Mouse (Mus musculus): Measurements from ENCODE around the gene Mlst8.
A peak's percentile ranks its signal among the peaks of the same experiment; 100 is the strongest.

Gene Mlst8

GRCm38 (mm10) chr17:24489265-24490030, 10.6 kb upstream of the Mlst8 start:
- DNase-seq (ENCODE audit: low spot score in 2 of 2), result no peak

DNA sequence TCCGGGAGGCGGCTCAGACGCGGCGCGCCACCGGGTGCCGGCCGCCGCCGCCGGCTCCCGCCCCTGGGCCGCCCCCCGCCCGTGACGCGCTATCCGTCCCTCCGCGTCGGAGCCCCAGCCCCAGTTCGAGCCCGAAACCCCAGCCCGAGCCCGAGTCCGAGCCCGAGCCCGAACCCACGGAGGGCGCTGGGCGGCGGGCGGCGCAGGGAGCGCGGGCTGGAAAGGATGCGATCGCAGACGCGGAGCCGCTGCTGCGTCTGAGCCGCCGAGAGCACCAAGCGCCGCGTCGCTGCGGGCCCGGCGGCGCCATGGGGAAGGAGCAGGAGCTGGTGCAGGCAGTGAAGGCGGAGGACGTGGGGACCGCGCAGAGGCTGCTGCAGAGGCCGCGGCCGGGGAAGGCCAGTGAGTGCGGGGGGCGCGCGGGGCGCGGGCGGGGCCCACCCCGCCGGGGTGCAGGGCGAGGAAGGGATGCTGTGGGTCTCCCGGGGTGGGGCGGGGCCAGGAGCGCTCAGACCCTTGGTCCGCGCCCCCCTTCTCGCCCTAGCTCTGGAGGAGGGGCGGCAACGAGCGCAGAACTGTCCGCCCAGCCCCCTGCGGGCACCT, 9.9 kb upstream of the Mlst8 start:
- no peak for DNase-seq (ENCODE audit: low spot score in 2 of 2)

GRCm38 (mm10) chr17:24488186-24488661, 9.3 kb upstream of the Mlst8 start, which contains the start of gene Caskin1:
Gene Caskin1, plus strand, starts transcription at chr17:24488601.
- no peak for DNase-seq (ENCODE audit: low spot score in 2 of 2)

- no peak for DNase-seq (ENCODE audit: low spot score in 2 of 2)
Measured at GRCm38 (mm10) chr17:24485090-24485860, 6.4 kb upstream of the Mlst8 start.

- no peak for DNase-seq (ENCODE audit: low spot score in 2 of 2)
Measured at GRCm38 (mm10) chr17:24483495-24483894, 4.6 kb upstream of the Mlst8 start.

GRCm38 (mm10) chr17:24481027-24481815, 2.3 kb upstream of the Mlst8 start:
- no peak for DNase-seq (ENCODE audit: low spot score in 2 of 2)

GRCm38 (mm10) chr17:24480201-24480826, 1.4 kb upstream of the Mlst8 start:
- no peak for DNase-seq (ENCODE audit: low spot score in 2 of 2)

DNA sequence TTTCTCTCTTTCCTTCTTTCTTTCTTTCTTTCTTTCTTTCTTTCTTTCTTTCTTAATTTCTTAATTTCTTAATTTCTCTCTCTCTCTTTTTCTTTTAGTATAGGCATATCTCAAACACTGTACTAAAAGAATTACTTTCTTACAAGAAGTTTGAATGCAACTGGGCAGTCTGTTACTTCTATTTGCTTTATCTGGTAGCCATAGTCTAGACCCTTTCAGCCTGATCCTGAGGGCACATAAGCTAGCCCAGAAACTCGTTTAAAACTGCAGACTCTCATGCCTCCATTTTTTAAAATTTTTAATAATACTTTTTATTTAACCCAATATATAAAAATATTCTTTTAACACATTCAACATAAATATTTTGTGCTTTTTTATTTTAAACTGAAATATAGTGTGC, 553 bp upstream of the Mlst8 start:
- DNase-seq (ENCODE audit: low spot score in 2 of 2), result no peak

- DNase-seq (ENCODE audit: low spot score in 2 of 2), result no peak
Measured at GRCm38 (mm10) chr17:24477985-24478600, 785 bp downstream of the Mlst8 start.

DNA sequence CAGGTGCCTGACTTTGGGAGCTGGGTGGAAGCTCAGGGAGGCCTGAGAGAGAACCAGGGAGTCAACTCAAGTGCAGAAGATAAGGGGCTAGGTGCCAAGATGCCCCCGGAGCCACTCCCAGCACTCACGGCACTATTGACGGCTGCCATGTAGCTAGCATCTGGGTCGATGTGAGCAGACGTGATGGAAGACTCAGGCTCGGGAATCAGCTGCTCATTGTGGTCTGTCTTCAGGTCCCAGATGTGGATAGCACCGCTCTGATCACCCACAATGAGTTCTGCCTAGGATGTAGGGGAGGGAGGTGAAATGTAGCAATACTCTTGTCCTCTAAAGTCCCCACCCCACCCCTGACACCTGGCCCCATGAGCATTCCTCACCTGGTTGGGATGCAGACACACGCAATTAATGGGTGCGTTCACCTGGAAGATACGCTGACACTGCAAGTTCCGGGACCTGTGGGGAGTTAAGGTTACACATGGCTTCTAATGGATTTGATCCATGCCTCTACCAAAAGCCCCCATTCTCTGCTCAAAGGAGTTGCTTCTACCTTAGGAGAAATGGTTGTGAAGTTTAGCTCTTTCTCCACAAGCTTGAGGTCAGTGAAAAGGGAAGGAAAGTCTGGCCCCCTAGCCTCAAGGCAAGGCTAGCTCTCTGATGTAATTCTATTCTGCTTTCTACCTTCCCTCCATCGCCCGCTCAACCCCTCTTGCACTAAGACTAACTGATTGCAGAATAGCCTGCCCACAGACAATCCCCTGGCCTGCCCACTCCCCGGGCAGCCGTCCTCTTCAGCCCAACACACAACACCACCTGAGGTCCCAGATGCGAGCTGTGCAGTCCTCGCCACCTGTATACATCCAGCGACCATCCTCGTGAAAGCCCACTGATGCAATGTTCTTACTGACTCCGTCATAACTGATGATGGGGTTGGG, 1.6 kb downstream of the Mlst8 start:
- no peak for DNase-seq (ENCODE audit: low spot score in 2 of 2)

GRCm38 (mm10) chr17:24476022-24476776, 2.7 kb downstream of the Mlst8 start:
- DNase-seq (ENCODE audit: low spot score in 2 of 2), result no peak

DNA sequence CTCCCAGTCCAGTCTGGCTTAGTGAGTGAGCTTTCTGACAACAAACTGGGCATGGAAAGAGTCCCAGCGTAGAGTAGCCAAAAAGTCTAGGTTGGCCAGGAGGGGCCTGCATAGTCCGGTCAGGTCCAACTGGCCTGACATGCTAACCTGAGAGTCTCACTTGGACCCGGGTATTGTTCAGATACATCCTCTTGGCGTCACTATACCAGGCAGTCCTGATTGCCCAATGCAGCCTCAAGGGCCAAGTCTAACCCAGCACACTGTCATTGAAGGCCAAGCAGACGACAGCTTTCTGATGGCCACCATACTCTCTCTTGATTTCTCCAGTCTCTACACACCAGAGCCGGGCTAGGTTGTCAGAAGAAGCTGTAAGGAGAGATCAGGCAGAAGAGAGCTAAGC, 3.3 kb downstream of the Mlst8 start:
- DNase-seq (ENCODE audit: low spot score in 2 of 2), result no peak

DNA sequence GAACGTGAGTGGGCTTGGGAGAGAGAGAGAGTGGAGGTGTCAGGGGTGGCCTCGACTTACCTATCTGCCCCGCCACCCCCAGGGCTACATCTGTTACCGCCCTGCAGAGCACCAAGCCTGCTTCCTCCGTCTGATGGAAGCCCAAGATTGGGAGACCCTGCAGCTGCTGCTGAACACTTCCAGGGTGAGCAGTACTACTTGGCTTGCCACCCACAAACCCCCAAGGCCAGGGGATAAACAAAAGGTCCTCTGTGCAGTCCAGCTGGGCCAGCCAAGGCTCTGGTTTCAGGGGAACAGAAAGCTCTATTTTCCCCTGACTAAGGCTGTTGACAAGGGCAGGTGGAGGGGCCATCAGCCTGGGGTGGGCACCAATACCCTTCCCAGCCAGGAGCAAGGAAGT, 4.3 kb downstream of the Mlst8 start:
- no peak for DNase-seq (ENCODE audit: low spot score in 2 of 2)

DNA sequence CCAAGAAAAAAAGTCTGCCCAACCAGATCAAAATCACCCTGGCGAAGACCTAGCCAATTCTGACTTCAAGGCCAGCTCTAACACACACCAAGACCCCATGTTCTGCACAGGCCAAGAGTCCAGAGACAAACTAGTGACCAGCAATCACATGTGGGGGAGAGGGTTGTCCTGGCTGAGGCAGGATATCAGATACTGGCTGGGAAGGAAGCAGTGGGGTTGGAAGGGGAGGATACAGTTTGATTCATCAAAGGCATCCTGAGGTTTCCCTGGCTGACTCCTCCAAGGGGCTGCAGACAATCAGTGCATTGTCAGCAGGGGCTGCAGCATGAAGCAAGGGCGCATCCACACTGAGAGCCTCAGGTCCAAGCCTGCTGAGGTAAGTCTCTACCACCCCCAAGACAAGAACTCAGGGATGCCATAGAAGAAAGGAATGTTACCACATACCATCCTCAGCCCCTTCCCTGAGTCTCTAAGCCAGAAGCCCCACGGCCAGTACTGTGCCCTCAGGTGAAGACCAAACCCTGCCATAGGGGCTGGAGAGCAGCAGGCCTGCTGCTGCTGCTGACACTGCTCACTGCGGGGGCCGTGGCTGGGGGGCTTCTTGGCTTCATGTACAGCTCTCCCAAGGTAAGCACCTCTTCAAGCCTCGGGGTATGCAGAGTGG, 5.1 kb downstream of the Mlst8 start, which contains the start of gene Bricd5:
Gene Bricd5 (plus strand): TSS at position 273 of the 664 bp plus-strand sequence.
- DNase-seq (ENCODE audit: low spot score in 2 of 2), result no peak

DNA sequence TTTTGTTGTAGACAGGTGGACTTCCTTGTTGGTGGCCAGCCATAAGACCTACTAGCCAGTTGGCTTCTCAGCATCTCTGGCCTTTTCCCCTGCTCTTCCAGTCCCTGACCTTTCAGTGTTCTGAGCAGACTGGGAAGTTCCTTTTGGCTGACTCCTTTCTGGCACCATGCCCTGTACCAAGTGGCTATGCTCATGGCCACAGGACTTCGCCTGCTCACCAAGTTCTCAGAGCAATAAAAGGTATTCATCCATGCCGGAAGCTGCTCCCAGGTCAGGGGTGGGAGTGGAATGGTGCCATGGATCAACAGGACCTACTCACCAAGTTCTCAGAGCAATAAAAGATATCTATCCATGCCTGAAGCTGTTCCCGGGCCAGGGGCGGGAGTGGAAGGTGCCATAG, 6.4 kb downstream of the Mlst8 start:
- DNase-seq (ENCODE audit: low spot score in 2 of 2), result no peak

DNA sequence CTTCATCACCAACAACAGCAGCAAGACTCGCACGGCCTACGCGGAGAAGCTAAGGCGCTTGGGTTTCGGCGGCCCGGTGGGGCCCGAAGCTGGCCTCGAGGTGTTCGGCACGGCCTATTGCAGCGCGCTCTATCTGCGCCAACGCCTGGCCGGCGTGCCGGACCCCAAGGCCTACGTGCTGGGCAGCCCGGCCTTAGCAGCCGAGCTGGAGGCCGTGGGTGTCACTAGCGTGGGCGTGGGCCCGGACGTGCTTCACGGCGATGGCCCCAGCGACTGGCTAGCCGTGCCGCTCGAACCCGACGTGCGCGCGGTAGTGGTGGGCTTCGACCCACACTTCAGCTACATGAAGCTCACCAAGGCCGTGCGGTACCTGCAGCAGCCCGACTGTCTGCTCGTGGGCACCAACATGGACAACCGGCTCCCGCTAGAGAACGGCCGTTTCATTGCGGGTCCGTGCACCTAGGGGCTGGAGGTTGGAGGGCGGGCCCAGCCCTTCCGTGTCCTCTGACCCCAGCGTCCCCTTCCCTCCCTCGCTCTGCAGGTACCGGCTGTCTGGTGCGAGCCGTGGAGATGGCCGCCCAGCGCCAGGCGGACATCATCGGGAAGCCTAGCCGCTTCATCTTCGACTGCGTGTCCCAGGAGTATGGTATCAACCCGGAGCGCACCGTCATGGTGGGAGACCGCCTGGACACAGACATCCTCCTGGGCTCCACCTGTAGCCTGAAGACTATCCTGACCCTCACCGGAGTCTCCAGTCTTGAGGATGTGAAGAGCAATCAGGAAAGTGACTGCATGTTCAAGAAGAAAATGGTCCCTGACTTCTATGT, 8.0 kb downstream of the Mlst8 start:
- peak; percentile 25 to 36 for DNase-seq (ENCODE audit: low spot score in 2 of 2)

GRCm38 (mm10) chr17:24469910-24470602, 8.8 kb downstream of the Mlst8 start, which contains the start of the genes E4f1 and Pgp:
Gene E4f1, minus strand, starts transcription at chr17:24470313.
Gene Pgp, plus strand, starts transcription at chr17:24470392.
- DNase-seq (ENCODE audit: low spot score in 2 of 2), result peak; percentile 94 to 98
